Mouse (Mus musculus): ENCODE results near the gene Hpse.

GRCm38 (mm10) chr5:100673745-100674486, 45.6 kb downstream of the Hpse start:
- TF ChIP-seq POLR2A (IDR thresholded peaks at IDR 0.05; ENCODE audit: insufficient read depth, low read depth, low read length) (peak; percentile 83), CTCF (IDR thresholded peaks at IDR 0.05; ENCODE audit: insufficient read depth, low read depth, low read length) (no peak)

Measured in olfactory bulb, adult 2 months (tissue).